Mouse (Mus musculus) heart, adult 2 months (tissue): ENCODE results near the gene Polr2f.

Source experiments
- CTCF ChIP-seq: fragments of 200-600 bp; IDR thresholded peaks from 2 replicates; pipeline ENCODE4 v1.8.1; 2022; ENCODE audit warnings: antibody characterized with exemption, mild to moderate bottlenecking, moderate library complexity
- POLR2A ChIP-seq: fragments of 200-500 bp; IDR thresholded peaks from 2 replicates; pipeline ENCODE4 v1.6.1; 2011; ENCODE audit warnings: mild to moderate bottlenecking, low read depth, low read length, control low read depth; ENCODE audit not compliant: insufficient read depth

DNA sequence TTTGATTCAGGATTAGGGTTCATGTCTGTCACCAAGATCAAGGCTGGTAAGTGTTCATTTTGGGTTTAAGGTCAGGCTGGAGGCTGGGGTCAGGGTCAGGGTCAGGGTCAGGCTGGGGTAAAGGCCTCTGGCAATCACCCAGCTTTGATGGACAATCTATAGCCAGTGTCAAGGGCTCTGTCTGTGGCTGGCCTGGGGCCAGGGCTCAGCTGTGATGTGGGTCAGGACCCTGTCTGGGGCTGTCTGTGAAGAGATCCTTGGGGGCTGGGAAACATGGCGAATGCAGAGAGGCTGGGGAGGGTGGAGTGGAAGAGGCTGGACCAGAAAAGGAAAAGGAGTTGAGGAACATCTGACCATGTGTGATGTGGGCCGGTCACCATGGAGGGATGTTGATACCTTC is 54.1 kb downstream of the Polr2f start:
- TF ChIP-seq POLR2A: no peak
- TF ChIP-seq CTCF: no peak
